Mouse (Mus musculus) left cerebral cortex, adult 2 months (tissue): ENCODE measurements around the gene Rps23. TPM values are rescaled to one million over a fixed set of nuclear protein-coding genes. Genes with fewer than 3 reads are reported as not detected.
A peak's percentile ranks its signal among the peaks of the same experiment; 100 is the strongest.

ENCODE experiments used
- DNase-seq, 2 experiments: peaks; one replicate each; pipeline ENCODE4 v3.0.0; 2021 to 2022; ENCODE audit warnings: low spot score in 2 of 2, mixed read lengths in 1 of 2; ENCODE audit errors: extremely low spot score in 1 of 2
- H3K27ac ChIP-seq: fragments of 200-600 bp; 2 replicates; pipeline ENCODE4 v1.8.1; 2022
- H3K4me3 ChIP-seq: fragments of 200-600 bp; 2 replicates; pipeline ENCODE4 v1.8.1; 2022
- CTCF ChIP-seq: fragments of 200-600 bp; IDR thresholded peaks from 2 replicates; pipeline ENCODE4 v1.8.1; 2022; ENCODE audit warnings: antibody characterized with exemption, mild to moderate bottlenecking, moderate library complexity
- intact Hi-C: fragments of 180-260 bp; cut with DNase I; formaldehyde crosslinking; loops from one replicate; pipeline ENCODE4 v1.15.1; 2025
- long read RNA-seq, 2 experiments: library from polyadenylated mRNA; stranded (forward); transcript quantifications; one replicate each; pipeline ENCODE4 v2.0.0; 2021; ENCODE audit warnings: borderline mapping rate in 2 of 2
- total RNA-seq, 2 experiments: library from RNA; stranded (reverse); gene quantifications; 2 replicates each; pipeline ENCODE4 v1.2.3; 2021

Gene Rps23
- total RNA-seq = 100 to 1,000 TPM; 183 to 195 TPM
- long read RNA-seq, experiment 1, transcript Rps23-201 (4 exons, 937 nt) = major isoform, 43 of 46 reads
- long read RNA-seq, experiment 1, partial matches to known transcripts = 3 of 46 reads
- long read RNA-seq, experiment 1, other reads (novel, unspliced or antisense) = 0 of 46 reads
- long read RNA-seq, experiment 2, transcript Rps23-201 (4 exons, 937 nt) = major isoform, 35 of 37 reads
- long read RNA-seq, experiment 2, partial matches to known transcripts = 0 of 37 reads
- long read RNA-seq, experiment 2, other reads (novel, unspliced or antisense) = 0 of 37 reads

- Histone ChIP-seq H3K4me3 (peak within 1 kb of the TSS; percentile 74), H3K27ac (peak within 1 kb of the TSS; percentile 99)
- TF ChIP-seq CTCF = no peak
- intact Hi-C loops = no loop called here
- peak; percentile 85 to 87 for DNase-seq
Observed at GRCm38 (mm10) chr13:90922751-90923612, at the start of gene Rps23. Rps23 (plus strand) TSS chr13:90922958.

GRCm38 (mm10) chr13:90881727-90882429, 40.9 kb upstream of the Rps23 start:
- TF ChIP-seq CTCF = no peak
- intact Hi-C loops = no loop called here
- DNase-seq = no peak
- H3K27ac ChIP-seq = no peak overlapping the region
- no peak overlapping the region for H3K4me3 ChIP-seq

GRCm38 (mm10) chr13:90885856-90886532, 36.8 kb upstream of the Rps23 start:
- Histone ChIP-seq H3K4me3 (peak overlapping the region; percentile 48), H3K27ac (no peak overlapping the region)
- DNase-seq = no peak
- intact Hi-C loops = loop anchor here (1.0 to 2.0 kb wide), 3 partner anchors 1107 to 1335 kb away; no protein-coding TSS in a partner anchor
- no peak for TF ChIP-seq CTCF

- intact Hi-C loops = loop anchor here (1.0 to 2.0 kb wide), 3 partner anchors 1107 to 1336 kb away; no protein-coding TSS in a partner anchor
- H3K27ac ChIP-seq = no peak overlapping the region
- peak; percentile 84 for TF ChIP-seq CTCF
- peak; percentile 75 to 76 for DNase-seq
- H3K4me3 ChIP-seq = peak overlapping the region; percentile 48
Observed at GRCm38 (mm10) chr13:90886568-90886983, 36.2 kb upstream of the Rps23 start.

GRCm38 (mm10) chr13:90890111-90890510, 32.6 kb upstream of the Rps23 start:
- no peak overlapping the region for H3K27ac ChIP-seq
- no peak for TF ChIP-seq CTCF
- intact Hi-C loops = no loop called here
- no peak overlapping the region for H3K4me3 ChIP-seq
- DNase-seq = no peak

- DNase-seq = no peak
- Histone ChIP-seq H3K4me3 (no peak overlapping the region), H3K27ac (no peak overlapping the region)
- no peak for TF ChIP-seq CTCF
- intact Hi-C loops = no loop called here
Observed at GRCm38 (mm10) chr13:90894819-90895218, 27.9 kb upstream of the Rps23 start.

- intact Hi-C loops = no loop called here
- peak in 1 of 2 experiments; percentile 56 for DNase-seq
- Histone ChIP-seq H3K4me3 (no peak overlapping the region), H3K27ac (no peak overlapping the region)
- TF ChIP-seq CTCF = no peak
Observed at GRCm38 (mm10) chr13:90896098-90896497, 26.7 kb upstream of the Rps23 start.

- TF ChIP-seq CTCF = no peak
- intact Hi-C loops = no loop called here
- Histone ChIP-seq H3K27ac (no peak overlapping the region), H3K4me3 (no peak overlapping the region)
- DNase-seq = no peak
Observed at GRCm38 (mm10) chr13:90896821-90897220, 25.9 kb upstream of the Rps23 start.

- H3K4me3 ChIP-seq = peak within 1 kb of the TSS; percentile 42
- peak within 1 kb of the TSS; percentile 21; the same call in 1 of the 2 replicates for H3K27ac ChIP-seq
- intact Hi-C loops = no loop called here
- no peak for TF ChIP-seq CTCF
- DNase-seq = no peak
Observed at GRCm38 (mm10) chr13:90905176-90905575, 17.6 kb upstream of the Rps23 start, which contains the start of gene Atp6ap1l. Atp6ap1l (minus strand) TSS chr13:90905355.

GRCm38 (mm10) chr13:90907376-90907775, 15.4 kb upstream of the Rps23 start:
- TF ChIP-seq CTCF = no peak
- H3K27ac ChIP-seq = no peak overlapping the region
- intact Hi-C loops = no loop called here
- no peak overlapping the region for H3K4me3 ChIP-seq
- no peak for DNase-seq
